ENCODE assay signal across 13 mouse cellular contexts in the genomic region with DNA sequence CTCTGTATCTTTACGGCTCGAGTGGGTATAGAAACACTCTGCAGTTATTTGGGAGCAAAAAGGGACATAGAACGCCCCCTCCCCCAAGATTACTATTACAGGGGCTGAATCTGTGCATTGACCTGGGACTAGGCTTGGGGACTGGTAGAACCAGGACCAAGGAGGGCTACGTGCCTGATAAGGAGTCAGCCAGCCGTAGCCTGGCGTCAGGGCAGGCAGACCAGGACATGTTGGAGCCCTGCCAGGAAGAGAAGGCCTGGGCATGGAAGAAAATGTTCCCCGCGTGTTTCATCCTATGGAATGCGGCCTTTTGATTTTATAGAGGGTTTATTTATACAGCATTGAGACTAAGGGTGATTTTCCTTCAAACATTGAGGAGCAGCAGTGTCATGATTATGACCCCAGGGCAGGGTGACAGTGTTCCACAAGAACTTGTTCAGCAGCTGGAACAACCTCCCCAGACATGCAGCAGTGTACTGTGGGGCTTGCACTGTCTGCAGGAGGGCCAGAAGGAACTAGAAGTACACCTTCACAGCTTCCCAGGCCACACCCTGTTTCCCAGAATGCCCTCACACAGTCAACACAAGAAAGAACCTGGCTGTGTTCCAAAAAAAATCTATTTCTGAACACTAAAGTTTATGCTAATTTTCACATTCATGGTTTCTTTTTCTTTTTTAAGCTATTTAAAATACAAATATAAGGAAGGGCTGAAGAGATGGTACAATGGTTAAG. TPM values are rescaled to one million over a fixed set of nuclear protein-coding genes. Genes with fewer than 3 reads are reported as not detected.
DNase-seq lines count a peak whose midpoint lies in the region; ATAC-seq and TF ChIP-seq lines count a peak whose summit lies in the region.
"Had no signal": no experiment of that assay in that cellular context is flagged by ENCODE, and none has a peak within 500 bp of the region (broad histone marks: within the 10 kb centered on the region; RNA-seq: fewer than 3 reads in every experiment).

No protein-coding gene starts in this region.

- no peaks in the 10 kb centered on the region for H3K9me3 ChIP-seq in lung, embryonic 14.5 days (ENCODE audit: low read depth, low read length)
- H3K9me3 ChIP-seq in intestine, postnatal 0 days (ENCODE audit: control insufficient read depth) = no peaks in the 10 kb centered on the region
- H3K9me3 ChIP-seq: forebrain, embryonic 12.5 days; G1E had no signal

- peaks cover 29% of the 10 kb centered on the region for H3K27me3 ChIP-seq in lung, embryonic 14.5 days (ENCODE audit: insufficient read depth, low read length)
- H3K27me3 ChIP-seq in intestine, postnatal 0 days (replicated peaks; ENCODE audit: control insufficient read depth, insufficient read depth, low read length) = peaks cover 27% of the 10 kb centered on the region

- H3K36me3 ChIP-seq in lung, embryonic 14.5 days (ENCODE audit: insufficient read depth) = no peaks in the 10 kb centered on the region
- no peaks in the 10 kb centered on the region for H3K36me3 ChIP-seq in intestine, postnatal 0 days (ENCODE audit: control insufficient read depth, insufficient read depth)
- H3K36me3 ChIP-seq: forebrain, embryonic 12.5 days; G1E had no signal

- WGBS in lung, embryonic 14.5 days = 46% methylated on average over 9 of the region's 9 CpGs
- WGBS in intestine, postnatal 0 days = 52% methylated on average over 9 of the region's 9 CpGs

- no peak overlapping the region for H3K4me3 ChIP-seq in lung, embryonic 14.5 days (ENCODE audit: low read depth, low read length)
- no peak overlapping the region for H3K4me3 ChIP-seq in intestine, postnatal 0 days (ENCODE audit: low read depth, low read length)

- no peak overlapping the region for H3K9ac ChIP-seq in lung, embryonic 14.5 days
- no peak overlapping the region for H3K9ac ChIP-seq in intestine, postnatal 0 days (ENCODE audit: low read depth, low read length)
- H3K9ac ChIP-seq: forebrain, embryonic 12.5 days had no signal

- peak overlapping the region; percentile 35 for H3K4me2 ChIP-seq in lung, embryonic 14.5 days
- H3K4me2 ChIP-seq in intestine, postnatal 0 days (replicated peaks; ENCODE audit: low read depth) = 0 out of 2 replicates have a peak overlapping the region, but pooled peaks have one; percentile 18

- TF ChIP-seq CTCF in lung, embryonic 14.5 days (IDR thresholded peaks at IDR 0.05; ENCODE audit: low read depth) = no peak
- TF ChIP-seq CTCF in intestine, postnatal 0 days (IDR thresholded peaks at IDR 0.05; ENCODE audit: low read depth) = no peak

- peaks cover 10% of the 10 kb centered on the region; the same call in 1 of the 2 replicates for H3K4me1 ChIP-seq in lung, embryonic 14.5 days (ENCODE audit: insufficient read depth)
- H3K4me1 ChIP-seq in intestine, postnatal 0 days (replicated peaks; ENCODE audit: control insufficient read depth, insufficient read depth, low read length) = peaks cover 7% of the 10 kb centered on the region; the same call in 1 of the 2 replicates

- peak; percentile 67 for DNase-seq in lung, embryonic 14.5 days
- DNase-seq in lung, postnatal 25 days (ENCODE audit: low spot score) = no peak
- DNase-seq in NIH3T3 (ENCODE audit: low read depth) = peak; percentile 37
- DNase-seq in ovary, postnatal 36 days (ENCODE audit: low spot score) = no peak
- DNase-seq in adrenal gland, postnatal 25 days = no peak
- DNase-seq: adrenal gland, adult 2 months; gastrocnemius, postnatal 10 days; thymus, postnatal 36 days had no signal

- ATAC-seq in lung, embryonic 14.5 days (ENCODE audit: insufficient read depth) = peak; percentile 39; the same call in 1 of the 2 replicates
- ATAC-seq in intestine, postnatal 0 days = peak; percentile 72
- peak; percentile 45; the same call in 1 of the 2 replicates for ATAC-seq in megakaryocyte-erythroid progenitor cell, adult 5-6 weeks (replicated peaks; ENCODE audit: low FRiP score, low TSS enrichment, poor library complexity, severe bottlenecking)

- H3K27ac ChIP-seq in lung, embryonic 14.5 days (ENCODE audit: low read depth) = no peak overlapping the region
- no peak overlapping the region for H3K27ac ChIP-seq in intestine, postnatal 0 days (ENCODE audit: low read depth, low read length)
- H3K27ac ChIP-seq: forebrain, embryonic 12.5 days; macrophage had no signal

RNA-seq across cellular contexts. Expression of a gene that starts 2.3 kb away (rescaled TPM):
- 13.5 and 16.3 TPM in 2 replicates for polyA plus RNA-seq in lung, embryonic 14.5 days (2014; fragmentation: Nextera tagmentation; extraction: Ambion mirVana)
- polyA plus RNA-seq in intestine, postnatal 0 days (2015; fragmentation: Nextera tagmentation; extraction: Ambion mirVana) = 3.8 and 5.7 TPM in 2 replicates
- not detected in 2 replicates for total RNA-seq in megakaryocyte-erythroid progenitor cell, adult 5-6 weeks (2014; fragmentation: Nextera tagmentation)
- not detected in 2 replicates for total RNA-seq in megakaryocyte-erythroid progenitor cell, adult 5-6 weeks (2017)
- 4.2 and 6.3 TPM in 2 replicates for total RNA-seq in adrenal gland, postnatal 25 days (2021)
- total RNA-seq: G1E had no signal
- polyA plus RNA-seq: G1E had no signal

RNA-seq across cellular contexts. Expression of a gene that starts 18.5 kb away (rescaled TPM):
- 1.9 and 4.1 TPM in 2 replicates for polyA plus RNA-seq in lung, embryonic 14.5 days (2014; fragmentation: Nextera tagmentation; extraction: Ambion mirVana)
- 2.7 and 5.1 TPM in 2 replicates for polyA plus RNA-seq in intestine, postnatal 0 days (2015; fragmentation: Nextera tagmentation; extraction: Ambion mirVana)
- 0.76 TPM in 1 of 2 replicates, not detected in the other for total RNA-seq in megakaryocyte-erythroid progenitor cell, adult 5-6 weeks (2014; fragmentation: Nextera tagmentation)
- total RNA-seq in megakaryocyte-erythroid progenitor cell, adult 5-6 weeks (2017) = not detected in 2 replicates
- total RNA-seq in adrenal gland, postnatal 25 days (2021) = 3.8 and 4.8 TPM in 2 replicates
- polyA plus RNA-seq: G1E had no signal

RNA-seq across cellular contexts. Expression of a gene that starts 41.4 kb away (rescaled TPM):
- 0.23 and 0.34 TPM in 2 replicates for polyA plus RNA-seq in lung, embryonic 14.5 days (2014; fragmentation: Nextera tagmentation; extraction: Ambion mirVana)
- polyA plus RNA-seq in intestine, postnatal 0 days (2015; fragmentation: Nextera tagmentation; extraction: Ambion mirVana) = 0.20 and 0.30 TPM in 2 replicates
- total RNA-seq in megakaryocyte-erythroid progenitor cell, adult 5-6 weeks (2014; fragmentation: Nextera tagmentation) = 0.22 and 0.48 TPM in 2 replicates
- total RNA-seq in megakaryocyte-erythroid progenitor cell, adult 5-6 weeks (2017) = not detected in 2 replicates
- total RNA-seq in adrenal gland, postnatal 25 days (2021) = 2.6 and 2.7 TPM in 2 replicates
- polyA plus RNA-seq: G1E had no signal

Comparison
In these comparisons a context has a peak if more than half of its experiments do, and no peak if none do; other contexts are left out.
1. DNase-seq: peak in lung, embryonic 14.5 days (single experiment) and NIH3T3 (single experiment); none in lung, postnatal 25 days (single experiment), ovary, postnatal 36 days (single experiment) and adrenal gland, postnatal 25 days (single experiment).
2. Peak in every context shown above with its lines, with median percentiles within 50 percentile points of each other: ATAC-seq.